Mouse (Mus musculus) lung, postnatal 10 days (tissue): Measurements from ENCODE around the gene Chmp4b.
A peak's percentile ranks its signal among the peaks of the same experiment; 100 is the strongest.

Experiments
- DNase-seq: peaks from one replicate; pipeline ENCODE4 v3.0.0; 2021

Gene Chmp4b

GRCm38 (mm10) chr2:154642005-154642459, 9.5 kb upstream of the Chmp4b start:
- DNase-seq, result peak; percentile 41

GRCm38 (mm10) chr2:154642712-154643385, 8.7 kb upstream of the Chmp4b start:
- DNase-seq, result no peak

GRCm38 (mm10) chr2:154646634-154647033, 4.9 kb upstream of the Chmp4b start:
- DNase-seq, result peak; percentile 54

GRCm38 (mm10) chr2:154648086-154648485, 3.4 kb upstream of the Chmp4b start:
- DNase-seq, result peak; percentile 25

- DNase-seq, result no peak
Measured at GRCm38 (mm10) chr2:154650404-154650803, 1.1 kb upstream of the Chmp4b start.

- DNase-seq, result no peak
Measured at GRCm38 (mm10) chr2:154654976-154655375, 3.5 kb downstream of the Chmp4b start.

GRCm38 (mm10) chr2:154655878-154656414, 4.4 kb downstream of the Chmp4b start:
- DNase-seq, result no peak

- DNase-seq, result peak; percentile 99
Measured at GRCm38 (mm10) chr2:154656710-154657485, 5.4 kb downstream of the Chmp4b start.

- DNase-seq, result peak; percentile 64
Measured at GRCm38 (mm10) chr2:154657486-154658237, 6.2 kb downstream of the Chmp4b start.

GRCm38 (mm10) chr2:154659070-154659469, 7.6 kb downstream of the Chmp4b start:
- no peak for DNase-seq

GRCm38 (mm10) chr2:154659531-154660074, 8.1 kb downstream of the Chmp4b start:
- DNase-seq, result no peak

- no peak for DNase-seq
Measured at GRCm38 (mm10) chr2:154668680-154669079, 17.2 kb downstream of the Chmp4b start.

GRCm38 (mm10) chr2:154670106-154670505, 18.6 kb downstream of the Chmp4b start:
- DNase-seq, result no peak

- no peak for DNase-seq
Measured at GRCm38 (mm10) chr2:154670741-154671140, 19.2 kb downstream of the Chmp4b start.

GRCm38 (mm10) chr2:154674008-154674407, 22.5 kb downstream of the Chmp4b start:
- no peak for DNase-seq

GRCm38 (mm10) chr2:154676653-154677609, 25.4 kb downstream of the Chmp4b start:
- DNase-seq, result peak; percentile 80

GRCm38 (mm10) chr2:154677651-154678139, 26.2 kb downstream of the Chmp4b start:
- peak; percentile 90 for DNase-seq

GRCm38 (mm10) chr2:154678995-154679394, 27.5 kb downstream of the Chmp4b start:
- no peak for DNase-seq

- no peak for DNase-seq
Measured at GRCm38 (mm10) chr2:154680337-154680736, 28.8 kb downstream of the Chmp4b start.

GRCm38 (mm10) chr2:154680941-154681340, 29.4 kb downstream of the Chmp4b start:
- no peak for DNase-seq

GRCm38 (mm10) chr2:154682712-154683111, 31.2 kb downstream of the Chmp4b start:
- DNase-seq, result no peak
